In the genomic region with DNA sequence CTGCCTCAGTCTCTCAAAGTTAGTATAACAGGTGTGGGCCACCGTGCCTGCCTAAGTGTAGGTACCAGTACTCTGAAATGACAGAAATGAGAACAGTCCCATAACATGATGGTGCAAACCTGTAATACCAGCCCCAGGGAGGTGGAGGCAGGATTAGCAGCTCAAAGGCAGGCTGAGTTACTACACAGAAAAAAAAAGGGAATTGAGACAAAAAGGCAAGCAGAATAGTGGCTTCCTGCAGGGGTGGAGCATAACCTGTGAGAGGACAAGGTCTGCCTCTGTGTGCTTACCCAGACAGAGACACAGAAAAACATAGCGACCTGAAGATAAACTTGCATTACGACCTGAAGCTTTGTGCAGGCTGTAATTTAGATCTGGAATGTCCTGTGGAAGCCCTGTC, we compare ENCODE assay signal across 22 mouse cellular contexts. TPM values are rescaled to one million over a fixed set of nuclear protein-coding genes. Genes with fewer than 3 reads are reported as not detected.
DNase-seq lines count a peak whose midpoint lies in the region; ATAC-seq and TF ChIP-seq lines count a peak whose summit lies in the region.
"Had no signal": no experiment of that assay in that cellular context is flagged by ENCODE, and none has a peak within 500 bp of the region (broad histone marks: within the 10 kb centered on the region; RNA-seq: fewer than 3 reads in every experiment).

No protein-coding gene starts in this region.

- no peak overlapping the region for H3K4me2 ChIP-seq in lung, postnatal 0 days (replicated peaks; ENCODE audit: low read depth, low read length)
- H3K4me2 ChIP-seq: embryonic facial prominence, embryonic 13.5 days; forebrain, embryonic 12.5 days; heart, embryonic 11.5 days; heart, embryonic 15.5 days; hindbrain, embryonic 13.5 days had no signal

- no peaks in the 10 kb centered on the region for H3K9me3 ChIP-seq in lung, postnatal 0 days (ENCODE audit: low read length)
- H3K9me3 ChIP-seq: heart, embryonic 15.5 days; hindbrain, embryonic 13.5 days had no signal

- DNase-seq in lung, adult 2 months: peak; percentile 1
- DNase-seq in lung, postnatal 0 days (ENCODE audit: low spot score): no peak
- DNase-seq in A20 (ENCODE audit: low read depth, low spot score): peak; percentile 63
- DNase-seq in splenic B cell, adult 2 months (ENCODE audit: low read depth, low spot score): peak; percentile 54
- DNase-seq in retina, embryonic 14.5 days (ENCODE audit: low spot score): no peak
- DNase-seq in kidney, adult 9 months: no peak
- DNase-seq: adrenal gland, adult 8-10 months; adrenal gland, postnatal 36 days; cerebellum, adult 8-10 months; cerebellum, postnatal 14 days; forebrain, postnatal 0 days; gastrocnemius, postnatal 14 days; heart, adult 18-20 months; heart, postnatal 14 days had no signal

- no peak overlapping the region for H3K27ac ChIP-seq in lung, postnatal 0 days (ENCODE audit: low read length)
- H3K27ac ChIP-seq: embryonic facial prominence, embryonic 13.5 days; forebrain, embryonic 12.5 days; heart, embryonic 15.5 days; hindbrain, embryonic 13.5 days; hindbrain, postnatal 0 days had no signal

- no peak overlapping the region for H3K4me3 ChIP-seq in lung, adult 2 months (replicated peaks; ENCODE audit: extremely low read depth, low read depth, low read length)
- no peak overlapping the region for H3K4me3 ChIP-seq in lung, postnatal 0 days (ENCODE audit: low read depth, low read length)
- H3K4me3 ChIP-seq: embryonic facial prominence, embryonic 13.5 days; forebrain, embryonic 12.5 days; heart, embryonic 15.5 days; hindbrain, embryonic 13.5 days had no signal

- no peak for TF ChIP-seq CTCF in lung, adult 2 months (IDR thresholded peaks at IDR 0.05; ENCODE audit: insufficient read depth, low read length)
- TF ChIP-seq CTCF in lung, postnatal 0 days (IDR thresholded peaks at IDR 0.05): no peak

- no peak for TF ChIP-seq POLR2A in lung, adult 2 months (IDR thresholded peaks at IDR 0.05; ENCODE audit: borderline replicate concordance, extremely low read depth, low read depth, low read length)

- H3K4me1 ChIP-seq in lung, adult 2 months (ENCODE audit: control insufficient read depth, insufficient read depth, low read length): no peaks in the 10 kb centered on the region
- H3K4me1 ChIP-seq in lung, postnatal 0 days (ENCODE audit: insufficient read depth, low read depth, low read length): no peaks in the 10 kb centered on the region
- H3K4me1 ChIP-seq: embryonic facial prominence, embryonic 13.5 days; forebrain, embryonic 12.5 days; hindbrain, embryonic 13.5 days had no signal

- H3K27me3 ChIP-seq in lung, postnatal 0 days (replicated peaks; ENCODE audit: insufficient read depth, low read length): no peaks in the 10 kb centered on the region
- H3K27me3 ChIP-seq in splenic B cell, adult 2 months (ENCODE audit: control insufficient read depth, insufficient read depth, low read length, poor library complexity, severe bottlenecking): no peaks in the 10 kb centered on the region
- H3K27me3 ChIP-seq: embryonic facial prominence, embryonic 13.5 days; heart, embryonic 15.5 days; hindbrain, embryonic 13.5 days had no signal

- no peak overlapping the region for H3K9ac ChIP-seq in lung, postnatal 0 days (replicated peaks; ENCODE audit: low read depth)
- H3K9ac ChIP-seq: embryonic facial prominence, embryonic 13.5 days; forebrain, embryonic 12.5 days; forebrain, postnatal 0 days; heart, embryonic 15.5 days; hindbrain, embryonic 13.5 days had no signal

- no peaks in the 10 kb centered on the region for H3K36me3 ChIP-seq in lung, postnatal 0 days (ENCODE audit: insufficient read depth, low read length)
- H3K36me3 ChIP-seq in splenic B cell, adult 2 months (ENCODE audit: control insufficient read depth, insufficient read depth, low read length, poor library complexity, severe bottlenecking): no peaks in the 10 kb centered on the region
- H3K36me3 ChIP-seq: embryonic facial prominence, embryonic 13.5 days; forebrain, embryonic 12.5 days; heart, embryonic 15.5 days; hindbrain, embryonic 13.5 days had no signal

- TF ChIP-seq EP300 in lung, postnatal 0 days (IDR thresholded peaks at IDR 0.05): no peak

- ATAC-seq in lung, postnatal 0 days: no peak
- ATAC-seq in granulocyte monocyte progenitor cell, adult 5-6 weeks (replicated peaks; ENCODE audit: poor library complexity, severe bottlenecking): peak; percentile 81
- ATAC-seq: forebrain, postnatal 0 days; hindbrain, postnatal 0 days had no signal

- WGBS in lung, adult 2 months: 73% methylated on average over 3 of the region's 3 CpGs
- WGBS in lung, postnatal 0 days: 82% methylated on average over 3 of the region's 3 CpGs

RNA-seq across cellular contexts. Expression of gene Prnd, which starts 26.0 kb away (rescaled TPM):
- 0.95 and 1.1 TPM in 2 replicates for polyA plus RNA-seq in lung, adult 2 months (2012; rRNA removed)
- polyA plus RNA-seq in lung, postnatal 0 days (2015; fragmentation: Nextera tagmentation; extraction: Ambion mirVana): 3.5 and 6.0 TPM in 2 replicates
- total RNA-seq in granulocyte monocyte progenitor cell, adult 5-6 weeks (2014; fragmentation: Nextera tagmentation): not detected in 2 replicates
- not detected in 2 replicates for total RNA-seq in granulocyte monocyte progenitor cell, adult 5-6 weeks (2017)
- total RNA-seq: hematopoietic stem cell, adult 5-6 weeks had no signal

RNA-seq across cellular contexts. Expression of gene Rassf2, which starts 53.4 kb away (rescaled TPM):
- polyA plus RNA-seq in lung, adult 2 months (2012; rRNA removed): 26.6 and 27.1 TPM in 2 replicates
- 10.0 and 15.2 TPM in 2 replicates for polyA plus RNA-seq in lung, postnatal 0 days (2015; fragmentation: Nextera tagmentation; extraction: Ambion mirVana)
- 43.5 and 54.8 TPM in 2 replicates for total RNA-seq in granulocyte monocyte progenitor cell, adult 5-6 weeks (2014; fragmentation: Nextera tagmentation)
- total RNA-seq in granulocyte monocyte progenitor cell, adult 5-6 weeks (2017): 57.9 and 76.3 TPM in 2 replicates

Comparison
In these comparisons a context has a peak if more than half of its experiments do, and no peak if none do; other contexts are left out.
1. DNase-seq: peak in lung, adult 2 months (single experiment), A20 (single experiment) and splenic B cell, adult 2 months (single experiment); none in lung, postnatal 0 days (single experiment), retina, embryonic 14.5 days (single experiment) and kidney, adult 9 months (single experiment).